Mouse (Mus musculus): ENCODE results near the gene Ube2r2. TPM values are rescaled to one million over a fixed set of nuclear protein-coding genes. Genes with fewer than 3 reads are reported as not detected.

Ube2r2 gene
- 34.8 to 50.0 TPM (median 44.1 TPM) in 3 replicates for total RNA-seq (2017)

- peak; percentile 32 for ATAC-seq (replicated peaks; ENCODE audit: insufficient number of reproducible peaks, low FRiP score, low TSS enrichment, poor library complexity, severe bottlenecking)
Measured at GRCm38 (mm10) chr4:41135711-41136453, at the start of gene Ube2r2. Gene Ube2r2, plus strand, starts transcription at chr4:41135743.

- ATAC-seq (replicated peaks; ENCODE audit: insufficient number of reproducible peaks, low FRiP score, low TSS enrichment, poor library complexity, severe bottlenecking): no peak
Measured at GRCm38 (mm10) chr4:41086947-41087346, 48.6 kb upstream of the Ube2r2 start.

GRCm38 (mm10) chr4:41087459-41088298 is 47.9 kb upstream of the Ube2r2 start:
- no peak for ATAC-seq (replicated peaks; ENCODE audit: insufficient number of reproducible peaks, low FRiP score, low TSS enrichment, poor library complexity, severe bottlenecking)

- ATAC-seq (replicated peaks; ENCODE audit: insufficient number of reproducible peaks, low FRiP score, low TSS enrichment, poor library complexity, severe bottlenecking): no peak
Measured at GRCm38 (mm10) chr4:41089189-41089588, 46.4 kb upstream of the Ube2r2 start.

- ATAC-seq (replicated peaks; ENCODE audit: insufficient number of reproducible peaks, low FRiP score, low TSS enrichment, poor library complexity, severe bottlenecking): no peak
Measured at GRCm38 (mm10) chr4:41089705-41090104, 45.8 kb upstream of the Ube2r2 start.

GRCm38 (mm10) chr4:41091391-41091790 is 44.2 kb upstream of the Ube2r2 start:
- ATAC-seq (replicated peaks; ENCODE audit: insufficient number of reproducible peaks, low FRiP score, low TSS enrichment, poor library complexity, severe bottlenecking): no peak

- no peak for ATAC-seq (replicated peaks; ENCODE audit: insufficient number of reproducible peaks, low FRiP score, low TSS enrichment, poor library complexity, severe bottlenecking)
Measured at GRCm38 (mm10) chr4:41092958-41093357, 42.6 kb upstream of the Ube2r2 start.

GRCm38 (mm10) chr4:41094361-41094760 is 41.2 kb upstream of the Ube2r2 start:
- no peak for ATAC-seq (replicated peaks; ENCODE audit: insufficient number of reproducible peaks, low FRiP score, low TSS enrichment, poor library complexity, severe bottlenecking)

- no peak for ATAC-seq (replicated peaks; ENCODE audit: insufficient number of reproducible peaks, low FRiP score, low TSS enrichment, poor library complexity, severe bottlenecking)
Measured at GRCm38 (mm10) chr4:41096169-41096568, 39.4 kb upstream of the Ube2r2 start.

- no peak for ATAC-seq (replicated peaks; ENCODE audit: insufficient number of reproducible peaks, low FRiP score, low TSS enrichment, poor library complexity, severe bottlenecking)
Measured at GRCm38 (mm10) chr4:41096794-41097193, 38.7 kb upstream of the Ube2r2 start.

GRCm38 (mm10) chr4:41097381-41097780 is 38.2 kb upstream of the Ube2r2 start:
- no peak for ATAC-seq (replicated peaks; ENCODE audit: insufficient number of reproducible peaks, low FRiP score, low TSS enrichment, poor library complexity, severe bottlenecking)

GRCm38 (mm10) chr4:41097871-41098576 is 37.5 kb upstream of the Ube2r2 start, which contains the start of gene Aqp3:
Gene Aqp3, minus strand, starts transcription at chr4:41098183.
- ATAC-seq (replicated peaks; ENCODE audit: insufficient number of reproducible peaks, low FRiP score, low TSS enrichment, poor library complexity, severe bottlenecking): no peak

GRCm38 (mm10) chr4:41098577-41098951 is 37.0 kb upstream of the Ube2r2 start:
- no peak for ATAC-seq (replicated peaks; ENCODE audit: insufficient number of reproducible peaks, low FRiP score, low TSS enrichment, poor library complexity, severe bottlenecking)

- ATAC-seq (replicated peaks; ENCODE audit: insufficient number of reproducible peaks, low FRiP score, low TSS enrichment, poor library complexity, severe bottlenecking): no peak
Measured at GRCm38 (mm10) chr4:41100986-41101385, 34.6 kb upstream of the Ube2r2 start.

GRCm38 (mm10) chr4:41102901-41103300 is 32.6 kb upstream of the Ube2r2 start:
- ATAC-seq (replicated peaks; ENCODE audit: insufficient number of reproducible peaks, low FRiP score, low TSS enrichment, poor library complexity, severe bottlenecking): no peak

GRCm38 (mm10) chr4:41107440-41107839 is 28.1 kb upstream of the Ube2r2 start:
- no peak for ATAC-seq (replicated peaks; ENCODE audit: insufficient number of reproducible peaks, low FRiP score, low TSS enrichment, poor library complexity, severe bottlenecking)

GRCm38 (mm10) chr4:41108717-41109425 is 26.7 kb upstream of the Ube2r2 start:
- ATAC-seq (replicated peaks; ENCODE audit: insufficient number of reproducible peaks, low FRiP score, low TSS enrichment, poor library complexity, severe bottlenecking): no peak

- no peak for ATAC-seq (replicated peaks; ENCODE audit: insufficient number of reproducible peaks, low FRiP score, low TSS enrichment, poor library complexity, severe bottlenecking)
Measured at GRCm38 (mm10) chr4:41114358-41115070, 21.0 kb upstream of the Ube2r2 start.
